Mouse (Mus musculus) CD4-positive, CD25-positive, alpha-beta regulatory T cell, adult 2 months (primary cell): ENCODE data around the gene P2ry6.
A peak's percentile ranks its signal among the peaks of the same experiment; 100 is the strongest.

ENCODE experiments used
- DNase-seq: peaks from one replicate; pipeline ENCODE4 v3.0.0-alpha.2; 2012; ENCODE audit warnings: low read depth, low spot score

P2ry6 gene

DNA sequence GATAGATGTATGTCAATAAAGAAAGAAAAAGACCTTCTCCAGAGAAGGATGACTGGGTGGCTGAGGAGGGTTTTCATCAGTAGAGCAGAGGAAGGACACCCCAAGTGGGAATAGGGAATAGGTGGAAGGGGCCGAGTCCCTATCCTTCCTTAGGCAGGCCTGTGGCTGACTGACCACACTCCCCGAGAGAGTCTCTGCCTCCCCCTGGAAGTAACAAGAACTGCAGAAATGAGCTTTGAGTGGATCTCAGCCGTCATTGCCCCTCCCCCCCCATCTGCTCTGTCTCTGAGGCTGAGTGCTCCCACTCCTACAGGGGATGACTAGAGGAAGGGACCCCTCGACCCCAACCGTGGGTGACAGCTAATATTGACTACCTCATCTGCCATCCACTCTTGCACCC, 33.3 kb downstream of the P2ry6 start:
- DNase-seq: no peak

DNA sequence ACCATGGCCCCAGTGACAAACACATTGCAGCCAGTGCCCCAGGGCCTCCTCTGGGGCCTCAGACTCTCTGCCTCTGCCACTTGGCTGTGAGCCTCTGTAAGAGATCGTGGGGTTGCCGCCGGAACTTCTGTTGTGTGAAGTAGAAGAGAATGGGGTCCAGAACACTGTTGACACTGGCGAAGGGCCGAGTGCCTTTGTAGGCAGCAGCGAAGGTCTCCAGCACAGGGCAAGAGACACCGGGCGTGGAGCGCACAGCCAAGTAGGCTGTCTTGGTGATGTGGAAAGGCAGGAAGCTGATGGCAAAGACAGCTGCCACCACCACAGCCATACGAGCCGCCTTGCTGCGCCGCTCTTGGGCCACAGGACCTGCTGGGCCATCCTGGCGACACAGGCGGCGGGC, 36.3 kb downstream of the P2ry6 start:
- no peak for DNase-seq

DNA sequence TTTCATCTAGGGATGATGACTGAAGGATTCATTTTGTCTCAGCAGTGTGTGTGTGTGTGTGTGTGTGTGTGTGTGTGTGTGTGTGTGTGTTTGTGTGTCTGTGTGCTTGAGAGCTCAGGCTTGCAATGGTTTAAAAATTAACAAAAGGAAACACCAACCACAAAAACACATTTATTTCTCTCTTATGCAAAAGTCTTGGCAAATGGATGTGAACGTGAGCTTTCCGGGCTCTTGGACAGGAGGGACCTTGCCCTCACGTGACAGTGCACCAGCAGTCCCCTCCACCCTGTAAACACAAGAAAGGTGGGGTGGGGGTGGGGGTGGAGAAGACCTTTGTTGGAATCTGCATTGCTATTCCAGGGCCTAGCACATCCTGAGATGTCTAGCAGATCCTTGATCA, 37.0 kb downstream of the P2ry6 start:
- DNase-seq: no peak

DNA sequence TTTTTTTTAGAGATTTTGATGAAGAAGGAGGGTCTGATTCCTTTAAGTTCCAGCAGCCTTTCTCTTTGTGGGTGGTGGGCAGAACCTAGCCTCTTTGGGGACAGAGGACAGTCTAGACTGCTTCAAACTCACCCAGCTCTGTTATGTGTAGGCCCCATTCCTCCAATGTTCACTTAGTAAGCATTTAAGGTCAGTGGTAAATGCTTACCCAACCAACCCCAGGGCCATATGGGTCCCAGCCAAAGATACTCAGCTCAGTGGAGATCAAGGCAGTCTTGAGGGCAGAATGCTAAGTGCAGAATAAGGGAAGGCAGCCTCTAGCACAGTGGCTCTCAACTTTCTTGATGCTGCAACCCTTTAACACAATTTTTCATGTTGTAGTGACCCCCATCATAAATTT, 40.9 kb downstream of the P2ry6 start:
- no peak for DNase-seq

DNA sequence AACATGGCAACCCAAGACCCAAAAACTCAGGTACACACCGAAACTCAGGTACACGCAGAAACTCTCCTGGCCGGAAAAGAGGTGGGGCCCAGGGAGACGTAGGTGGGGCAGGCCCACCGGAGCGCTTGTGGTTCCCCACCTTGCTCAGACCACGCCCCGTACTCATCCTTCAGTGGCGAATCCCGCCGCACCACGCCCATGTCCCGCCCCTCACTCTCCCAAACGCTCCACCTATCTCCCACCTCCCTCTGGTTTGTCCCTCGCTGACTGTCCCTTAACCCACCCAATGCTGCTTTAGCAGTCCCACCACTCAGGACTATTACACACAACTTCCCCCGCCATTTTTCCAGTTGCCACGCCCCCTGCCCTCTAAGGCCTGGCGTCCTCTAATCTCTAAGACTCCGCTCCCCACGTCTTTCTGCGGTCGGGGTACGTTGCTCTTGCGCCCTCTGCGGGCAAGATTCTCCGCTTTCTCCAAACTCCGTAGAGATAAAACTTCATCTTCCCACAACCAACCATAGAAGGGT, 41.9 kb downstream of the P2ry6 start:
- DNase-seq: peak; percentile 90

DNA sequence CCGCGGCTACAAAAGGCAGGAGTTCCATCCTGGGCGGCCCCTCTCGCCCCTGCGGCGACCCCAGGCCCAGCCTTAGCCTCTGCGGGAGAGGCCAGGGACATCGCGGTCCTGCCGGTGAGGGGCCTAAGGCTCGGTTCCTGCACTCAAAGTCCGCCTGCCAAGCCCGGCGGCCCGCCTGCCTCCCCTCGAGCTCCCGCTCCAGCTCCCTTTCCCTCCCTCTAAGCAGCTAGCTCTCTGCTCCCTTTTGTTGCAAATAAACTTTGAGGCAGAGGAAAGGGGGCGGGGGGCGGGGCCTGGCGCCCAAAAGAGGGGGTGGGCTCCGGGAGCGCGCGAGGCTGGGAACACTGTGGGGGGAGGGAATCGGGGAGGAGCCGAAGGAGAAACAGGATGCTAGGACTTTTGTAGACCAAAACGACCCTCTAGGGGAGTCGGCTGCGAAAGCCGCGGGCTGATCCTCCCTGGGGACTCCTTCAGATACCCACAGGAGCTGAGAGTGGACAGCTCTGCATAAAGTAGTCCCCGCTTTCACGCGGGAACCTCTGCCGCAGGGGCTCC, 42.4 kb downstream of the P2ry6 start, which contains the start of gene Arhgef17:
Gene Arhgef17 (minus strand): TSS at position 182 of the 555 bp plus-strand sequence.
- DNase-seq: peak; percentile 37

DNA sequence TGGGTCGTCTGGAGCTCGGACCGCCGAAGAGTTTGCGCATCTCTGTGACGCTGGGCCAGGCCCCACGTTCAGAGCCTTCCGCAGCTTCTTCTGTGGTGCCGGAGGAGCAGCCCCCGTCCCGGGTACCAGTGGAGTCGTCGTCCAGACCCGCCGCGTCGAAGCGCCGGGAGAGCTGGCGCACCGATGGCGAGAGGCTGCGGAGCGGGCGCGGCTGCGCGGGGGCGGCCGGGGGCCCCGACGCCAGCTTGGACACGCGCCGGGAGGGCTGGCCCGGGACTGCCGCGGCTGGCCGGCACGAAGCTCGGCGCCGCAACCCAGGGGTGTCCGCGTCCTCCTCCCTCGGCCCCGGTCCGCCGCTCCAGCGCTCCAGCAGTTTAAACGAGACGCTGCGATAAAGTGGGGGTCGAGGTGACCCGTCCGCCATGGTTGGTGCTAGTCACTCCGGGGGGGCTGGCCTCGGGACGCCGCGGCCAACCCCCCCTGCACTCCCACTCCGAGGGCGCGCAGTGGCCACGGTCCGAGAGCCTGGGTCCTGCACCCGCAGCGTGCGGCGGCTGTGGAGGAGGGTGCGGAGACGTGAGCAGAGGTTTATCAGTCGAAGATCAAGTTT, 43.0 kb downstream of the P2ry6 start:
- DNase-seq: peak; percentile 26

DNA sequence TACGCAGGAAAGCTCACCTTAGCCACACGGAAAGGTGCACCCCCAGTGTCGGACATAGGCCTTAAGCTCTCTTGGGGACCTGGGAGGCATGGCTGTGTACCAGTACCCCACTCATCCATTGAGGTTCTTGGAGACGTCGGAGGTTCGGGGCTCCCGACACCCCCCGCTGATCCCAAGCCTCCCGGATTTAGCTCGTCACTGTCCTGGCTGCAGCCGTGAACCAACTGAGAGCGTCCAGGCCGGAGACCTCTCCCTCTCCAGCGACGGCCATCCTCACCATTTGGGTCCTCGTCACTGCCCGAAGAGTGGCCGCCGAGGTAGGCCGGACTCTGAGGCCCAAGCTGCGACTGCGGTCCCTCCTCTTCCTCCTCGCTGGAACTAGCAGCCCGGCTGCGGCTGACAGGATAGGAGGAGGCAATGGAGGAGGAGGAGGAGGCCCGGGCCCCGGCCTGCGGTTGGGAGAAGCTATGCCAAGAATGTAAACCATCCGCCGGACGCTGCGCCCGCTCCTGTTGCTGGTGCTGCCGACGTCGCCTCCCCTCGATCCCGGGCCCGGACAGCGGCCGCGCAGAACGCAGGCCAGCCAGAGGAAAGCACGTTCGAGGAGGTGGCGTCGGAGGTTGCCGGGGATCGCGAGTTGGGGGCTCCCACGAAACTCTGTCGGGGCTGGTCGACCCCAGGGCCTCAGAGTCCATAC, 43.7 kb downstream of the P2ry6 start:
- peak; percentile 25 for DNase-seq

DNA sequence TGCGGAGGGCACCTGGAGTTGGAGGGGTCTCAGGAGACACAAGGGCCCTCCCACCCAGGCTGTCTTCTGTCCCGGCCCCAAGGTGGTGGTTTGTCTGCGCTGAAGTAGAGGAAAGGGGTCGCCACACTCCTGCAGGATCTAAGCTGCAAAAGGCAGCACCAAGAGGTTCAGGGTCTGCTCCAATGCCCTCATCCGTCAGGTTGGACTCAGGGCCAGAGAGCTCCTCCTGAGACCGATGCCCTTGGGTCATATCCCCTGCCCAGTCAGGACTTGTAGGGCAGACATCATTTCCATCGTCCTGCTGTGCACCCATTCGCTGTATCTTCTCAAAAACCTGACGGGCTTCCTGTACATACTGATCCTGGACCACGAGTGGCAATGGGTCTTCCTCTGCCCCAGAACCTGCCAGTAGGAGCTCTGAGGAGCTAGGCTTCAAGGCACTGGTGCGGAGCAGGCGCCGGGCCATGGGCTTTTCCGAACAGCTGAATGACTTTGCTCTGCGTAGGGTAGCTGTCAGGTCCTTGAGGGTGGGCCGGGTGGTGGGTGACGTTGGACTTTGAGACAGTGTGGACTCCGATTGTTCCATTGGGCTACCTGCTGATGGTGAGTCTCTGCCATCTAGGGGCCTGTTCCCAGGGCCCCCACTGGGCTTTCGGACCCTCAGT, 44.7 kb downstream of the P2ry6 start:
- no peak for DNase-seq

DNA sequence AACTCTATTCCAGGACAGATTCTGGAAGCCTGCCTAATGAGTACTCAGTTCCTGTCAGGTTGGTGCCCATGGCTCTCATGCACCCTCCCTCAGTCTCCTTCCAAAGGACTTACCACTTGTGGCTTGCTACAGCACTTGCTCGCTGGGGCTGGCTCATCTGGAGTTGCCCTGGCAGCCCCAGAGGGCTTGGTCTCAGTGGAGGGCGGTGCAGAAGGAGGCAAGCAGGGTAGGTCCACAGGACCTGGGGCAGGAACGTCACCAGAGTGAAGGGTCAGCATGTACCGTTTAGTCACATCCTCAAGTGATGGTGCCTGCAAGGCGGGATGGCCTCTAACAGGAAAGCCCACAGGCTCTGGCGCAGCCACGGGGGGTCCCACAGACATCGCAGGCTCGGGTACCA, 46.0 kb downstream of the P2ry6 start:
- DNase-seq: no peak

DNA sequence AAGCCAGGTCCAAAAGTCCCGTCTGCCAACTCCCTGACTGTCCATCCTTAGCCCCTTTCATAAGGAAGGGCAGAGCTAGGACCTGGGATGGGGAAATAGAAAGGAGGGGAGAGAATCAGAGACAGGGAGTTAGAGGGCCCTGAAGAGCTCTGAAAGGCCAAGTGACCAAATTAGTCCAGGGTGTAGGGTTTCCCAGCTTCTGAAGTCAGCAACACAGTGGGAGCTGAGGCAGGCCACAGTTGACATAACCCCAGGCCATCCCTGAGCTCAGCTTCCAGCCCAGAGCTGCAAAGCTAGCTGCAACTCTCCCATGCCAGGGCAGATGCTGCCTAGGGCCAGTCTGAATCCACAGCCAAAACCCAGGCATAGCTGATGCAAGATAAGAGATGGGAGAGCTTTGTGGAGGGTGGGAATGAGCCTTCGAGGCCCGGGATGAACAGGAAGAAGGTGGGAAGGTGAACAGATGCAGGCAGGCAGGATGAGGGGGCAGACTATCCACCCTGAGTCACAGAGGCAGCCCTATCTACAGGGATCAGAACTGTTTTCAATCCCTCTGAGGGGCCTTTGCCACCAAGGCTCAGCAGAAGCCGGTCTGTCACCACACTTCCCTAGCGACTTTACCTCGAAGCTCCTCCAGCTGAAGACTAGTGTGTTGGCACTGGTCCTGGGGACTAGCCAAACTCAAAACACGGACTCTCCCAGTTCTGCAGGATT, 47.0 kb downstream of the P2ry6 start:
- DNase-seq: no peak

DNA sequence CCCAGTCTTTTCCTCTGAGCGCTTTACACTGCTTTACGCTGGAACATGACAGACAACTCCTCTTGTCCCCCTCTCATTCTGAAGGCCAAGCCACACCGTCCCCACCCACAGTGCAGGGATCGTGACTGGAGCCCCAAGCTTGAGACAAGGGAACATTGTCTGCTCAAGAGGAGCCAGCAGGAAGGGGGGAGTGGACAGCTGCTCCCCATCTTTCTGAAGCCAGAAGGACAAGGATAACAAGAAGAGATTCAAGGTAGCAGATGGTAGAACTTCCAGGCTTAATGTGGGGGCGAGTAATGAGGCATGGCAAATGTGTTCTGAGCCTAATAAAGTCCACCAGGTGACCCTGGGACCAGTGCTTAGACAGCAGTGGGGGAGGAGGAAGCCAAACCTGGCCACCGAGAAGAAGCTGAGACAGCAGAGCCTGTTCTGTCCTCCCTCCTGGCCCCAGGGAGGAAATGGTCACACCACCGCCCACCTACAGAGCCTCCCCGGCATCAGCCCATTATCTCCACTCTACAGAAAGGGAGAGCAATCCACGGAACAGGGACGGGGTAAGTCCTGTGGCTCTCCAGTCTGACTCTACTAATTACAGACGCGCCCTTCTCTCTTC, 48.0 kb downstream of the P2ry6 start:
- DNase-seq: no peak

DNA sequence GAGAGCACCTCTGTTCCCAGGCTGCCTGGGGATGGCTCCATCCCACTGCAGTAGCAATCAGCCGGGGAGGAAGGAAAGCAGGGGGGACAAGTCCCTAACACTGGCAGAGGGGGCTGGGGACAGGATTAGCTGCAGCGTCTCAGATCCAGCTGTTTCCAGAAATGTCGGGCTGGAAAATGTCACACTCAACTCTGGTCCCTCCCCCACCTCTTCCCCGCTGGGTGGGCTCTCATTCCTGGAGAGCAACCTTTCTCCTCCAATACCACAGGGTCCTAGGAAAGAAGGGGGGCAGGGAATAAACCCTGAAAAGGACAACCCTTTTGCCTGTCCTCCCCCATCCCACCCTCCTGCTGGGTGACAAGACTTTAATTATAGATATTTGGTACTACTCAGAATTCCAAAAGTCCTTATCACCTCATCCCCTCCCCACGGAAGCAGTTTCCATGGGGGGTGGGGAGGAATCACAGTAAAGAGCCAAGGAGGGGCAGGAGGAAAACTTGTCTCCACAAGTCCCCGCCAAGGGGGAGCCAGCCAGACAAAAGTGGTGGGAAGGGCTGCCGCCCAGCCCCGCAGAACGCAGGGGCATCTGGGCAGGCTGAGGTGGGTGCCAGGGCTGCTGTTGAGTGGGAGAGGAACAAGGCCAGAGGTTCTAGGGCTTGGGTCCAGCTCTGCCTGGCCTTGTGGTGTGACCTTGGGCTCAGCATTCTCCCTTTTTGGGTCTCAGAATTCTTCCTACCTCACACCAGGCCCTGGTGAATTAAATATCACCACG, 49.6 kb downstream of the P2ry6 start:
- DNase-seq: no peak

DNA sequence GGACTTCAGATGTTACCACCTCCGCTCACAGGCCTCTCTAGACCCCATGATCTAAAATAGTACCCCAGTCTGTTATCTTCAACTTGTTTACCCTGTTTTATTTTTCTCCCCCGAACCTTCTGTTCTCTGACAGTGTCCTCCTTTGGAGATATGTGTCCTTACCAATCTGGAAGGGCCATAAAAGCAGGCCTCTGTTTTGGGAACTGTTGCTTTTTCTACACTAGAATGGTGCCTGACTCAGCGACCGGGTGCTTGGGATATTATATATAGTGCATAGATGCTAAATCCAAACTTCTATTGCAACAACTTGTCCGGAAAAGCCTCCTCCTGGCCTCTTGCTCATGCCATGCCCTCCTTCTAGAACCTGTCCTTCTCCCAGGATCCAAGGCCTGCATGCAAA, 50.2 kb downstream of the P2ry6 start:
- no peak for DNase-seq

DNA sequence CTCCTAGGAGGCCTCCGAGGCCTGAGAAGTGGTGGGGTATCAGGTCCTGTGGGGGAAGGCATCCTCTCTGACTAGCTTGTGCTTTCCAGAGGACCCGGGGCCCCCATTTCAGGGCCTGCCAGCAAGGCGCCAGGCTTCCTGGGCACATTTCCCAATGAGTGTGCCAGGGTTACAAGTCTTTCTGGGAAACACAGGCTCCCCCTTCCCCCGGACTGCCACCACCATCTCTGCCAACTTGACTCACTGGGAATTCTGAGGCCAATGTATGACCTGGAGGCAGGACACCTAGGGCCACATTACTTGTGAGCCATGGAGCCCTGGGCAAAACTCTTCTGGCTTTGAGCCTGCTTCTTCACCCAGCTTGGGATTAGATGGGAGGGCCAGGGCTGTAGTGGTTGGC, 51.5 kb downstream of the P2ry6 start:
- DNase-seq: no peak

DNA sequence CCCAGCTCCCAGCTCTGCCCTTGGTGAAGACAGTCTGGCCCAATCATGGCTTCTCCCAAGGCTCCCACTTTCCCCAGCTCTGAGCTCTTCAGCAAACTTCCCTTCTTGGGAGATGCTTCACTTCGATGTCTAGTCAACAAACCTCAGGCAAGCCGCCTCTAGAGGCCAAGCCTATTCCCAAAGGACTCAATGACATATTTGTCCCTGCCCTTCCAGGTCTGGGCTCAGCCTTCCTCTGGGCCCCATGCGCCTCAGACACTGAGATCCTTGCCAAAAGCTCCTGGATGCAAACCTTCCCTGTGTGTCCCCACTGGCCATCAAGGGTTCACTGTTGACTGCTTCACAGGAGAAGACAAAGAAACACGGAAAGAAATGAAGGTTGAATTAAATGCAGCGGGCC, 53.2 kb downstream of the P2ry6 start:
- DNase-seq: no peak

DNA sequence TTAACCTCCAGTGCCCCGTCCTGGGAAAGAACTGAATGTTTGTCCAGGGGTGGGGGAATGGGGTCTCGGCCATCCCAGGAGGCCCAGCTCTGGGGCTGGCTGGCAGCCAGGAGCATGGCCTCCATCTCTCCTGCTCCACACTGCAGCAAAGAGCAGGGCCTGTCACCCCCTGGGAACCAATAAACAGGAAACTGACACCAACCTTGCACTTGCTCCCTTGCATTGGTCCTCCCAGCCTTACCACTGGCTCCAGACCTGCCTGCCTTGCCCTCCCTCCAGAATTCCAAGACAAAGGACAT, 54.7 kb downstream of the P2ry6 start:
- no peak for DNase-seq

DNA sequence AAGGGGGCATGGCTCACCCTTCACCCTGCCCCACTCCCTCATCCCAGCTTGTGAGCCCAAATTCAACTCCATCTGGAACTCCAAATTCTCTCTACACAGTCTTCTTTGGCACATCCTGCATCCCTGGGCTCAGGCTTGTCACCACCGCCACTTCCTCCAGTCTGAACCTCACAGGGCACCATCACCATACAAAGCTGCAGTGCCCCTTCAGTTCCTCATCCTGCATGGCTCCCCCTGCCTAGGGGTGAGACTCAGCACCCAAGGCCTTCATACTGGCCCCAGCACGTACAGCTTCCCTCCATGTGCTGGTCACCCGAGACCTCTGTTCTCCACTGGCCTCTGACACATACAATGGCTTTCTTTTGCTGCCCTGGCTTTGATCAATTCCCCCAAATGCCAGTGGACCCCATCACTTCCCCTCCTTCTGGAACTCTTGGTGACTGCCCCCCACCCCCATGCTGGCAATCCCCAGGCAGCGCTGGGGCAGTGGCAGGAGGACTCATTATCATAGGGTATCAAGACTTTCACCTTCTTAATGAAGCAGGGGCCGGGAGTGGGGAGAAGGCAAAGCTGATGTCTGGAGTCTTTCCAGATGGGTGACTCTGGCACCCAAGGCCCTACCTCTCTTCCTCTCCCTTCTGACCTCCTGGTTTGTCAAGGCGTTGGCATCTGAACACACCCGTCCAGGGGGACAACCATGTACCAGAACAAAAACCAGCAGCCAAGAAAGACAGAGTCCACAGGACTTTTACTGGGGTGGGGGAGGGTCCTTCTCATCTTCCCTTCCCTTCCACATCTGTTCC, 55.2 kb downstream of the P2ry6 start:
- no peak for DNase-seq

DNA sequence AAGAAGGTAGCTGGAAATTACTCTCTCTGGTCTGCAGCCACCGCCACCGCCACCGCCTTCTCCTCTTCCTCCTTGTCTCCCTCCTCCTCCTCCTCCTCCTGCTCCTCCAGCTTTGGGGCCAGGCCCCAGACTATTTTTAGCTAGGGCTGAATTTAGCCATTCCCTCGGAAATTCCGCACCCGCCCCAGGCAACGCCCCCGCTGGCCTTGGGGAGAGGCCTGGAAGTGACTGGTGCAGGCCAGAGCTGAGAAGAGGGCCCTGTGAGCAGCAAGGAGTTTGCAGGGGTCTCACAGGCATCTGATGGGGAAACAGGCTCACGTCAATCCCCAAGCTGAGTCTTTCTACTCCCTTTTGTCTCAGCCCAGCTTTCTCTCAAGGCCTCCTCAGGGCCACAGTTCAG, 56.3 kb downstream of the P2ry6 start:
- no peak for DNase-seq

DNA sequence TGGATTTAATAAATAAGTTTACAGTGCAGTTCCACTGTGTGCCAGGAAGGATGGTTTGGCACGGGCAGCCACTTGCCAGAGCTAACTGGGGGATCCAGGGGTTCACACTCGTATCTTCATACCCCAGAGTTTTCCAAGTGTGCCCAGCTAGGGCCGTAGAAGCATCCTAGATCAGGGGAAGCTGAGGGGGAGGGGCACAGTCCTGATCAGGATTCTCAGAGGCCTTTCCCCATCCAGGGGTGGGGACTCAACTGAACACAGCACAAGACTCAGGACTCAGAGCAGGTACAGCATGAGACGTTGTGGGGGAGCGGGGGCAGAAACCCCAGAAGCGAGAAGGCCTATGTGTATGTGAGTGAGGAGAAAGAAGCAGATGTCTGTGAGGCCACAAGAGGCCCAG, 56.7 kb downstream of the P2ry6 start:
- no peak for DNase-seq
